Mouse (Mus musculus): ENCODE data around the gene Gm13283.

GRCm38 (mm10) chr4:88726727-88727126, 33.2 kb upstream of the Gm13283 start:
- TF ChIP-seq CTCF (IDR thresholded peaks at IDR 0.05; ENCODE audit: extremely low read depth, insufficient read depth, insufficient read length, insufficient replicate concordance) (no peak), POLR2A (IDR thresholded peaks at IDR 0.05; ENCODE audit: low read depth, low read length) (no peak)
